Mouse (Mus musculus): ENCODE data around the gene Ccdc39. TPM values are rescaled to one million over a fixed set of nuclear protein-coding genes. Genes with fewer than 3 reads are reported as not detected.
A peak's percentile ranks its signal among the peaks of the same experiment; 100 is the strongest.

The Ccdc39 gene
- 10 to 100 TPM; 20.9 to 36.2 TPM for total RNA-seq (2021)

DNA sequence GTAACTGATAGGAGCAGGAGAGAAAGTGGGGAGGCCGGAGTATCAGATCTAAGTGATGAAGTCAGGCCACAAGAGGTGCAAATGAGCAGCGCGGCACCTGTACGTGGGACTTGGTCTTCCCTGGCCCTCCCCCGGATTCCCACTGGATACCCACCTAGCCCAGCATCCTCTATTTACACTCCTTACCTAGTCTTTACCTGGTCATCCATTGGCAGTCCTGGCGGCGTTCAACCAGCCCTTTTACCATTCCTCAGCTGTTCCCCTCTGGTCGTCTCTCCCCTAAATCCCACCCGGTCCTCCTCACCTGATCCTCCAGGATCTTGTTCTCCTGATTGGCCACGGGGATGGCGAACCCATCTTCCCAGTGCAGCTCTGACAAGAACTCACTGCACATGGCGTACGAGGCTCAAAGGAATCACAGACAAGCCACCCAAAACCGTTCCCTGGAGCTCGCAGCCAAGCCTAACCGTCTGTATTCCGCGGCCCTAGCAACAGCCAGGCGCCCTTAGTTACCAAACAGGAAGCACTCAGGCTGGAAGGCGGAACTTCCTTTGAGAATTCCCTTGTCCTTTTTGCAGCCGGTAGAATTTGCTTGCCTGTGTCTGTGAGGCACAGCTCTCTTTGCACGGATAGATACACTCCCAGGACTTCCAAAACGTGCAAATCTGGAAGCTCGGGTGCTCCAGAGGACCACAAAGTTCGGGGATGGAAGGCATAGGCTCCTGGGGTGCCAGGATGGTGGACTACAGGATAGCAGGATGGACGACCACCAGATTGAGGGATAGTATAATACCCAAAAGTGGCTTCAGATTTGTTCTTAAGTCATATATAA is at the start of gene Ccdc39:
TSS of gene Ccdc39 (minus strand) at position 510 of the 832 bp plus-strand sequence.
- peak; percentile 61 to 65 for DNase-seq (ENCODE audit: extremely low spot score in 1 of 2, low spot score in 1 of 2)

DNA sequence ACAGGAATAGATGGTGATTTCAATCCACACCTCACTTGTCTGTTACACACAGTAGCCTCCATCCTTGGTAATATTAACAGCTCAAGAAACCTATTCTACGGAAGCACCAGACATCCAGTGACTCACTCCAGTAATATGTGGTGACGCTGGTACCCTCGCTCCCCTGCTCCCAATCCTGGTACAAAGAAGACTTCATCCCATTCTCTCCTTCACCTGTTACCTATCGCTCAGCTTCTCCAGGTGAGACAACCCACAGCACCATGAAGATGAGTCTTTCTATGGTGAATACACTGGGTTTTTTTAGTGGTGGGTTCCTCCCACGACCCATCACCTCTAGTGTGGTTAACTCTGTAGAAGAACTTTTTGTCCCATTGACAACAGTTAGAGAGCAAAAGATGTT is 49.3 kb upstream of the Ccdc39 start:
- DNase-seq (ENCODE audit: extremely low spot score in 1 of 2, low spot score in 1 of 2) = no peak

DNA sequence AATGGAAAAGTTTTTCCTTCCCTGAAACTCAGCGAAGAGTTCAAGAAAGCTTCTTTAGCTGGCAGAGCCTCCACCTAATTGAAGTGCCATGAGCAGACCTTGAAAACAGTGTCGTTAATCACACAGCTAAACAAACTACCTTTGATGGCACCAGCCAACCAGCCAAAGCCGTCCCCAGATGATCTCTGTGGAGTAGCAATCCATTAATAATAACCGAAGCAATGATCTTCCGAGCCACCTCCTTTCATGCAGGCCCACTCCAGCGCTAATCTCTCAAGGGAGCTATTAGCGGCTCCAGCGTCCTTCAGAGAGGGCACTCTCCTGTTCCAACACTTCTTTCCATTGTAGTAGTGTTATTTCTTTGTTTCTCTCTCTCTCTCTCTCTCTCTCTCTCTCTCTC is 43.3 kb upstream of the Ccdc39 start:
- DNase-seq (ENCODE audit: extremely low spot score in 1 of 2, low spot score in 1 of 2) = no peak

DNA sequence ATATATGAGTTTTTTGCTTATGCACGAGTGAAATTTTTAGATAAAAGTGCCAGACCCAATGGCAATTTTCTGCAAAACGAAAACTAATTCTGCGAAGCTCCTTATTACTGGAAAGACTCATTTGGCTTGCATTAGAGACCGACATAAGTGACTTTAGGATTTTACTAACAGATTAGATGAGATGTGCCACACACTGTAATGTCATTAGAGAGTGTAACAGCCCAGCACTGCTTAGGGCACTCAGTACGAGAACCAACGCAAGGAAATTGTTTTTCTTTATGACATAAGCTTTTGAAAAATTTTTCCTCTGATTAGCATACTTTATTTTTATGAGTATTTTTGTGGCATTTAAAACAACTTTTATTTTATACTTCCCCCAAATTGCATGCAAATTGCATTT is 39.0 kb upstream of the Ccdc39 start:
- no peak for DNase-seq (ENCODE audit: extremely low spot score in 1 of 2, low spot score in 1 of 2)

DNA sequence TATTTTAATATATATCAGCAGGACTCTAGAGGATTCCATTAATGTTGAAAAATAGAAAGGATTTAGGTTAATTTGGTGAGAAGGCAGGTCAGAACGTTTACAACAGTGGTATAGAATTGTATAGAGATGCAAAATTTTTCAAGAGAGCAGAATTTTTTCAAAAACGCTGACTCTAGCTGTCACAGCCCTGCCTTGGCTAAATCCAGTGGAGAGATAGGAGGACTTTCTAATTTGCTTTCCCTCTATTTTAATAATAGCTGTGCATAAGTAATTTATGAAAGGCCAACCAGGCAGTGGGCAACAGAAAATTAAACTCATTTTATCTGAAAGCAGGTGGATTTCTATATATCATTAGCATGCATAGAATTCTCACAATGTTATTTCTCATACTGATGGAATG is 38.6 kb upstream of the Ccdc39 start:
- no peak for DNase-seq (ENCODE audit: extremely low spot score in 1 of 2, low spot score in 1 of 2)

DNA sequence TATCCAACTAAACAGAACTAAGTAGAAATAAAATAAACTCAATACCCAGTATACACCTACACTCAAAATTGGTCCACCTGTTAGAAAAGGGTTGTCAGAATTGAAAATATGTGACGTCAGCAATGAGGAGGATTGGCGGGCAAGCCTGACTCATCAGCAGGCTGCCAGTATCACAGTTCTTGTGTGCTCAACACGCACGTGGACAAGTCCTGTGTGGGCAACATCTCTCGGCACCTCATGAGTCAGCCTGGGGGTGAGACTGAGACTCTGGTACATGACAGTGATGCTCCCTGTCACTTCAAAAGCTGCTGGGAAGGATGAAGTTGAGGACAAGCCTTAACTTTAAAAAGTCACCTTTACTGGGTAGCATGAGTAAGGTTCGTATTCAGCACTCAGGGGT is 34.6 kb upstream of the Ccdc39 start:
- DNase-seq (ENCODE audit: extremely low spot score in 1 of 2, low spot score in 1 of 2) = no peak

DNA sequence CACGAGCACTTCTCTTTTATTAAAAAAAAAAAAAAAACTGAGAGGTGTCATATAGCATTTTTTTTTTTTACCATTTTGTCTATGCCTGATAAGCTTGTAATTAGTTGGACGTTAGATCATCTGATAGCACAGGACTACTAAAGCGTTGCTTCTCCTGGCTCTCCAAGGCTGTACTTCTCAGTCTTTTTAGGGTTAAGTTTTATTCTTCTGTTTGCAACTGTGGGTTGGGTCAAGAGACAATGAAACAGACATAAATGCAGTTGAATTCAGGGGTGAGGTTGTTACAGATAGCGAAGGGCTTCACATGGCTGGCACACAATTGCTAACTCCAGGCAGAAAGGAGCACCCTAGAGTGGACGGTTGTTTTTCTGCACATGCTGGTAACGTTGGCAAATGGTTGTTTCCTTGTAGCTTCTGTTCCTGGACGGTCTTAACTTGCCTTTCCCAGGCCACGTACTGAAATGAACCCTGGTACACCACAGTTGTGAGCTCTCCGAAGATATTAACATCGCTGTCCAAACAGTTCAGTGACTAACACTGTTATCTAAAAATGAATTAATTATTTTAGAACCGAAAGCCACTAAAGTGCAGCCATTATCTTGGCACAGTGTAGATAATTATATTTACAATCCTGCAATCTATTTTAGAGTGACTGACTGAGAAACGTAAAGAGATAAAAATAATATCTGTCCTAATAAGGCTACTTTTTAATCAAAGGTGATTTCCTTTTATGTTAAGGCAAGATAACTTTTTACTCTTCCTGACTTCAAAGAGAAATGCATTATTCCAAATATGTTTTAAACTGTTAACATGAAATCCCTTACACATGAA is 30.6 kb upstream of the Ccdc39 start:
- DNase-seq (ENCODE audit: extremely low spot score in 1 of 2, low spot score in 1 of 2) = no peak

DNA sequence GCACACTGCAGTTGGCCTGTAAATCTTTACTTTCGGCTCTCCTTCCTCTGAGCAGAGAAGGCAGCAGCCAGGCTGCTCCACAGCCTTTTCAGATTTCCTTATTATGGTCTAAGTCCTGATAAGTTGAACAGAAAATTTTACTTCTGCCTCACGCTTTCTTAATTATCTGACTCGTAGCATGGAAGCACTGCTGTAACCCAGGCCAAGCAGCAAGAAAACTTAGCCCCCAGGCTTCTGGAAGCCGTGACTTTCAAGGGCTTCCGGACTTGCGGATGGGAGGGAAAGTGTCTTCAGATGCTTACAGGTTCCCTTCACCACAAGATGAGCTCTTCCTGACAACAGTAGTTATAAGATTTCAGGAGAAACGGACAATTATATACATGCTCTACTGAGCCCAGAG is 29.7 kb upstream of the Ccdc39 start:
- DNase-seq (ENCODE audit: extremely low spot score in 1 of 2, low spot score in 1 of 2) = no peak

DNA sequence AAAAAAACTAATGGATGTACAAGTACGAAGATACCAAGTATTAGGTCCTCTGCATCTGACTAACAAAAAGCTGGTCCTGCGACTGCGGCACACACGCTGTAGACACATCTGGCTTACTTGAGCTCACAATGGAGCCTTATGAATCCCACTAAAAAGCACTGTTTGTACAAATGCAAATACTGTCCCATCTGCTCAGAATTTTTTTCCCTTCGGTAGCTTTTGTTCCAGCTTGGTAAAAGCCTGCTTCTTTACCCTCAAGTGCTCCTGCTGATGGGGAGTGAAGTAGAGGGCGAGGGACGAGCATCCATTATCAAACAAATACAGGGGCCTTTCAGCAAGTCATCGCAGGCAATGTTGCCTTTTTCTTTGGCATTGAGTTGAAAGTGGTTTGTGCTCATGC is 29.3 kb upstream of the Ccdc39 start:
- DNase-seq (ENCODE audit: extremely low spot score in 1 of 2, low spot score in 1 of 2) = no peak

DNA sequence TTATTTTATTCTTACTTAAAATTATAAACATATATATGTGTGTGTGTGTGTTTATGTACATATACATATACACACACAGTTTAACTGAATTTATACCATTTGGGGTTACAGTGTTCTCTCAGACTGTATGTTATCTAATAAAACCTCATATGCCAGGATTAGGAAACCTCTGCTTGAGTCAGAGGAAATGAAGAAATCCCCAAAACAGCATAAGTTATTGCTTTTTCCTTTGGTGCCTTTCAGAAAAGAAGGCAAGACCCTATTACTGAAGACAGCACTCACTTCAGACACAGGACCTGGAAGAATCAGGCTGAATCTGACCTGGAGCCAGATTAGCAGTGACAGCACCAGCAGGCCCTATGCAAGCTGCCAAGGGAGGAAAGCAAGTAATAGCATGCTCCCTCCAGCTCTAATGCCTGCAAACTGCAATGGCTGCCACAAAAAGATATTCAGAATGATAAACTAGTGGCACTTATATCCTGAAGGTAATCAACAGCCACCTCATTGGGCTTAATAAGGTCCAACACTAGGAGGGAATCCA is 20.0 kb upstream of the Ccdc39 start:
- DNase-seq (ENCODE audit: extremely low spot score in 1 of 2, low spot score in 1 of 2) = no peak

DNA sequence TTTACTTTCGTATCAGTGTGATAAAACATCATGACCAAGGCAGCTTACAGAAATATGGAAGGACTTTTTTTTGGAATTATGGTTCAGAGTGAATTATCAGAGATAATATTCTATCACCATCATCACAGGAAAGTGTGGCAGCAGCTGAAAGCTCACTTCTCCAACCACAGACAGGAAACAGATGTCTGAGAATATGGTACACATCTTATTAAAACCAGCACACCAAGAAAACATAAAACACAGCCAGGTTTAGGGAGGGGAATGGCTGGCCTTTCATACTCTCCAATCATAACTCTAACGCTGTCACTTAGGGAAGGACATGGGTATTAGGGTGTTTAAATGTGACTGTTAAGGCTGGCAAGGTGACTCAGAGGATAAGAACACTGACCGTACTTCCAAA is 14.8 kb upstream of the Ccdc39 start:
- DNase-seq (ENCODE audit: extremely low spot score in 1 of 2, low spot score in 1 of 2) = no peak

DNA sequence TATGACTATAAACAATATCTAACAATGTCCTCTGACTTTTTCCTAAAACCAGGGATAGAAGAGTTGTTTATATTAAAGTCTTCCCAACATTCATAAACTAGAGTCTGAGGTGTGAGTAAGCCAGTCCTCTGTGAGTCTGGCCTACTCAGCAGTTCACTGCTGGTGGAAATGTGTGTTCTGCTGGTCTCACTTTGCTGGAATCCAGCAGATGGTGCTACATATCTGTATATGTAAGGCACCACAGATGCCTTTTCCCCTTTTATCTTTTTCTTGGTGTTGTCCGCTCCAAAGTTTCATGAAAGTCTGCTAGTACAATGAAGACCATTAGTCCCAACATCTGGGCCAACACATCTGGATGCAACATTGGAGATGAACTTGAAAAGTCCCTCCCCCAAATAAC is 9.0 kb upstream of the Ccdc39 start:
- no peak for DNase-seq (ENCODE audit: extremely low spot score in 1 of 2, low spot score in 1 of 2)

DNA sequence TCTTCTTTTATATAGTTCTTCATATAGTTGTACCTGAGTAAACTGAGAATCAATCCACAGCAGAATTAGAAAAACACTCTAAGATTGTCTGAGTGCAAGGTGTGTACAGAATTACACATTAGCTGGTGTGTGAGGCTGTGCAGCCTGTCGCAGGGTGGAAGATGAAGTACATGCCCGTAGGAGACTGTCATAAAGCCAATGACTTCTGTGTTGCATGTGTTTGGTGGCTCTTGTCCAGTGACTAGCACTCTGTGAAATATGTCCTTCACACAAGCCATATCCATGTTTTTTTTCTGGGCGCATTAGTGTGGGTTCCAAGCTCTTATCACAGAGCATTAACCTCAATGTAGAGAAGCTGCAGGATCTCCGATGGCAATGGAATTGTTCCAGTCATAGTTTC is 6.7 kb upstream of the Ccdc39 start:
- DNase-seq (ENCODE audit: extremely low spot score in 1 of 2, low spot score in 1 of 2) = no peak

DNA sequence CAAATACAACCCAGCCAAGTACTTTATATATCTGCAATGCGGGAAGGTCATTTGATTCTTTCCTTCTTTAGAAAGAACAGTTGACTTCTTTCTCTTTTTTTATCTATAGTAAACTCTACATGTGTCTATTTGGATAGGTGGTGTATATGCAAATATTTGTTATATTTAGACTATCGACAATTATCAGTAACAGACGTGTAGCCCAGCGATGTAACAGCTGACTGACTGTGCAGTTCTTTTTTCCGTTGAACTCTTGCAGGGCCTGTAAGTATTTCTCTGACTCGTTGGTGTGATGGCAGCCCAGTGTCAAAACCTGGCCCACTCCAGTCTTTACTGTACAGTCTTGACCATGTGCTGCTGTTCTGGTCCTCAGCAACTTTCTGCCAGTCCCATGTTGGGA is 2.5 kb upstream of the Ccdc39 start:
- DNase-seq (ENCODE audit: extremely low spot score in 1 of 2, low spot score in 1 of 2) = no peak

DNA sequence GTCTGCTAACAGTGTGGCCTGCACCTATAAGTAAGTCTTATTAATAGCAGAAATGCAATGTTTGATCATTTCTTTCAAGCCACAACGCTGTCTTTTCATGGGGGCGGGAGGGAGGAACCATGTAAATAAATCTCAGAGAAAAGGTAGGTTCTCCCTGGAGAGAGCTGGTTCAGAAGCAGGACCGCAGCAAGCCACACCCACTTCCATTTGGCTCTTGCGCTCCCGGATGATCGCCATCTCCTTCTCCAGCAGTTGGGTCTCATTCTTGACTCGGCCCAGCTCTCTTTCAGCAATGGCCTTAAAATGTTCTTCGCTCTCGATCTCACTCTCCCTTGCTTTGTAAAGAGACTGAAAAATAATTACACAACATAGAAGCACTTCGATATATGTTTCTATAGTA is 5.2 kb downstream of the Ccdc39 start:
- no peak for DNase-seq (ENCODE audit: extremely low spot score in 1 of 2, low spot score in 1 of 2)

DNA sequence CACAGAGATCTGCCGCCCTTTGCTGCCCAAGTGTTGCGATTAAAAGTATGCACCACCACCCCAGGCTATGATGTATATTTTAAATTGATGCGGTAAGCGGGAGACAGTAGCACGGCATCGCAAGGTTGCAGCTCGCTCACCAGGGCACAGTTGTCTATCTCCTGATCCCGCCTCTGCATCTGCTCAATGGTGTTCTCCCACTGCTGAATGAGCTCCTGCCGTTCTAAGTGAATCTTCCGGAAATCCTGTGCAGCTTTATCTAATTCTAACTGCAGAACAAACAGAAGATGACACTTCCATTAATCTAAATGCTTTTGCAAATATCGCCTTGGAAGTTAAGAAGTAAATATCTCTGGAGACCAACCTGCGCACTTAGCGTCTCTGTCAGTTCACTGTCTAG is 7.5 kb downstream of the Ccdc39 start:
- DNase-seq (ENCODE audit: extremely low spot score in 1 of 2, low spot score in 1 of 2) = no peak

DNA sequence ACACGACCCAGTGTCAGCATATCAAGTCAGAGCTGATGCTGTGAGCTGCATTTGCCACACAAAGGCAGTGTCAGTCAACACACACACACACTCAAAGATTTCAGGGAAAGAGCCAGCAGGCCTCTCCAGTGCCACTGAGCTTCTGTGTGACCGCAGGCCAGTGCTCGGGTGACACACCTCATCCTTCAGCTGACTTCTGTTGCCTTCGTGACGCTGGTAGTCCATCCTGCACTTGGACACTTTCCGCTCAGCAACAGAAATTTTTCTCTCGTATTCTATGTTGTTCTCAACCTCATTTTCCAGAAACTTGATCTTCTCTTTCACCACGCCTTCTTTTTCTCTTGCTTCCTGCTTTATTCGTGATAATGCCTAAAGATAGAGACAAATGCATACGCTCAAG is 11.8 kb downstream of the Ccdc39 start:
- DNase-seq (ENCODE audit: extremely low spot score in 1 of 2, low spot score in 1 of 2) = no peak

DNA sequence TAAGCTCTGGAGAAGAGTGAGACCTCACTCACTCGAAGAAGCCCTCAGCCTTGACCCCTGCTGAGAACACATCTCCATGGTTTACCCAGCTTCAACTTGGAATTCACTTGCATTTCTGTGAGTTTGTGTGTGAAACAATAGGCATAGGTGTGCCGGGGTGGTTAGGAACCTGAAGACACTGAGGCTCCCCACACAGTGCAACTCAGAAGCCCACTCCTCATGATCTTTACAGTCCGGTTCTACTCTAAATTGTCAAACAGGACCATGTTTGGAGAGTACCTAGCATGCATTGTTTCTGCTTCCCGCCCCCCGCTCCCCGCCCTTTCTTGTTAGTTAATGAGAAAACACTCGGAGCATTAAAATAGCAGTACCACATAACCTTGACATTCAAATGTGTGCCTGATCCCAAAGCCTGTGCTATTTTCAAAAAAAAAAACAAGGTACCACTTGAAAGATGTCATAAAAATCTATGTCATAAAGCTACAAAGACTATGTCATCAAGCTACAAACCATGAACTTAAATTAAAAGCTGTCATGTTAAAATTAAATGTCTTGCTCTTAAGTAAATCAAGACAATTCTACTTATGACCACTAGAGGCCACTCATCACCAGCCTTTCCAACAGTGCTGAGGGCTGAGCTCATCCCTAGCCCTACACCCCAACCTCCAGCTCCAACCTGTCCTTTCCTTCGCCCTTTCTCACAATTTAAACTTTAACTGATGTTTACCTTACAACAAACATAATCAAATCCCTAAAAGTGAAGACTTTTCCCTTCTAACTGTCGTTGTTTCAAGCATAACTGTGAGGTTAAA is 19.8 kb downstream of the Ccdc39 start:
- DNase-seq (ENCODE audit: extremely low spot score in 1 of 2, low spot score in 1 of 2) = peak in 1 of 2 experiments; percentile 17

DNA sequence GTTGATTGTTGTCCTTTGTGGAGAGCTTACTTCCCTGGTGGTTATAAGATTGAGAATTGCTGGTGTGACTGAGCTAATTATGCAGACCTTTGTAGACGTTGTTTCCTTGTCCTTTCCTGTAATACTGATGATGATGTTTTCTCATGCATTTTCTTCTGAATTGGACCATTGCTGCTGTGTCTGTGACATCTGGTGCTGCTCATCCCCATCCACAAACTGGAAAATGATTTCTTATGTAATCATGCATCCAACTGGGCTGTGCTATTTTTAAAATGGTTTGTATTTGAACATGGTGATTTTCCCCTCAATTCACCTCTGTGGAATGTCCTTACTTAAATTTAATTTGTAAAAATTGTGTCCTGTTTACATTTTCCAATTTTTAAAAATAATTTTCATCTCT is 37.0 kb downstream of the Ccdc39 start:
- no peak for DNase-seq (ENCODE audit: extremely low spot score in 1 of 2, low spot score in 1 of 2)

DNA sequence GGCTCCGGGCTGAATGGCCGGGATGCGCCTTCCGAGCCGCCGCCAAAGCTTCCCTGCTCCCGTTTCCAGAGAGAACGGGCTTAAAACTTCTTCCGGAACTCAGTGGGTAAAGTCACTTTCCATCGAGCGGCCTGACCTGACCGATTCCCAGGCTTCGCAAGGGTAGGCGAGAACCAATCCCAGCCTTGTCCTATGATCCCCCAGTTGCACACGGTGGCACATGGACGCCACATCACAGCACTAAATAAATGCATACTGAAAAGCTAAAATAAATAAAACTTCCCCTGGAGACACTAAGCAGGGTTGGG is 43.6 kb downstream of the Ccdc39 start:
- no peak for DNase-seq (ENCODE audit: extremely low spot score in 1 of 2, low spot score in 1 of 2)
